Mouse (Mus musculus) lung, postnatal 0 days (tissue): ENCODE measurements around the gene Gpc4.

Source experiments
- CTCF ChIP-seq: IDR thresholded peaks from 2 replicates; pipeline ENCODE4 v1.5.1; 2016; ENCODE audit warnings: antibody characterized with exemption, mild to moderate bottlenecking
- EP300 ChIP-seq: IDR thresholded peaks from 2 replicates; pipeline ENCODE4 v1.6.1; 2016; ENCODE audit warnings: antibody characterized with exemption, mild to moderate bottlenecking, control low read depth

GRCm38 (mm10) chrX:52138033-52138432 is 27.0 kb downstream of the Gpc4 start:
- TF ChIP-seq CTCF (no peak), EP300 (no peak)
